Mouse (Mus musculus) T-helper 17 cell (primary cell): Measurements from ENCODE around the gene Olfr667.
"Not testable (repeated sequence)": the region's sequence is repeated elsewhere in the genome, so short reads cannot be mapped to it uniquely, and the experiment has no call there.

Source experiments
- in situ Hi-C, 2 experiments: fragments of 300-600 bp; cut with MboI, MseI; formaldehyde crosslinking; loops; 1 replicate in 1 of 2; 2 replicates in 1 of 2; pipeline ENCODE4 v1.15.1; 2025; ENCODE audit warnings: high pct_unique_total_duplicates in 2 of 2

The Olfr667 gene

GRCm38 (mm10) chr7:104921382-104921781 is at the start of gene Olfr667:
Gene Olfr667 (minus strand): TSS chr7:104921482.
- in situ Hi-C loops = no loop called here

DNA sequence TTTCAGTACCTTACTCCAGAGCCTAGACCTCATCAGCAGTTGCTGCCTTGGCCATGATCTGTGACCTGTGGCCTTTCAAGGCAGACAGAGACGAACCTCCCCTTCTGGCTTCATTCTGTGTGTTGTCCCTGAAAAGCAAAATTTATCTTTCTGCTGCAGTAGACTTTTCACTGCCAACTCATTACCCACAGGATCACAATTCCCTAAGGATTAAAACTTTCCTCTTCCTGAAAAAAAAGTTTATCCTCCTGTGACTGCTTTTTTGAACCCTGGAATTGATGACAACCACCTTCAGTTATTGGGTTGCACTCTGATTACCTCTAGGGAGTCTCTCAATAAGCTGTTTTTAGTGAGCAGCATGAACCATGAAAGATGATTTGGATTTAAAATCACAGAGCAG is 41.2 kb upstream of the Olfr667 start, which contains the start of gene Olfr670:
TSS of gene Olfr670 (minus strand) at position 101 of the 400 bp plus-strand sequence.
- in situ Hi-C loops = no loop called here

- in situ Hi-C loops = not testable (repeated sequence)
These were observed 29.0 kb upstream of the Olfr667 start for GRCm38 (mm10) chr7:104950234-104950633.

GRCm38 (mm10) chr7:104933940-104934339 is 12.7 kb upstream of the Olfr667 start, which contains the start of gene Olfr669:
Gene Olfr669 (plus strand): TSS chr7:104934240.
- in situ Hi-C loops = no loop called here

- in situ Hi-C loops = no loop called here
These were observed 6.7 kb upstream of the Olfr667 start, which contains the start of gene Olfr668 for GRCm38 (mm10) chr7:104927957-104928356. Gene Olfr668 (minus strand): TSS chr7:104928057.

DNA sequence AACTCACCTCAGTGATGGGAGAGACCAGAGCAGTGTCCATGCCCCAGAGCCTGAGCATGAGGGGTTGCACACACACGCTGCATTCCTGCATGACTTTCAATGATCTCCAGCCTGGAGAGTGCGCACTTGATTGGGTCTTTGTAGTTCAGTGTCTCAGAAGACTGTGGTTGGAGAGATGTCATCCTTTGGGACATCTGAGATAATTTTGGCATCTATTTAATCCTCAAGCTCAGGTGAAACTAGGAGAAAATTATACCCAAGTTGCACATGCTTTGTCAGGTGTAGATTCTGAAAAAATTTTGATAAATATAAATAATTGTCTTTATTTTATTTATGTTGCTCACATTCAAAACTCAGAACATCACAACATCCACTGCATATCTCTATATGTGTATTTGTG is 25.4 kb downstream of the Olfr667 start, which contains the start of gene Olfr666:
TSS of gene Olfr666 (minus strand) at position 101 of the 400 bp plus-strand sequence.
- in situ Hi-C loops = no loop called here

DNA sequence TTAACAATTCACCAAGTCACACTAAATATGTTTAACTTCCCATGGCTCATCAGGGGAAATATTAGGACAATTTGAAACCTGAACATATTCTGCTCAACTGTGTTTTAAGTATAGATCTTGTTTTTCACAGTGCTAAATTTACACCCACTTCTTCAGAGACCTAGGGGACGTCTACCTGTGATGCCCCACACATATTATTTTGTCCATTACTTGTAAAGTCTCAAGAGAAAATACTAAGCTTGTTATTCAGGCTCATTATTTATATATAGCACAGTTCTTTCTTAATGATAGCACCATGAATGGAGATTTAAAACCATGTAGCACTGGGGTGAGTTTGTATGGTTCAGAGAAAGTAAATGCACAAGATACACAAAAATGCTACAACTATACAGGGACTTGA is 43.6 kb downstream of the Olfr667 start, which contains the start of gene Olfr665:
TSS of gene Olfr665 (plus strand) at position 301 of the 400 bp plus-strand sequence.
- in situ Hi-C loops = no loop called here
